Mouse (Mus musculus): Measurements from ENCODE around the gene Dmrta1. TPM values are rescaled to one million over a fixed set of nuclear protein-coding genes. Genes with fewer than 3 reads are reported as not detected.

Dmrta1 gene
- polyA plus RNA-seq, 1 experiment from 2014 or later: 0.18 TPM

GRCm38 (mm10) chr4:89663406-89663805, 15.8 kb upstream of the Dmrta1 start:
- Histone ChIP-seq H3K9ac (ENCODE audit: low read depth, low read length) (no peak overlapping the region), H3K4me3 (ENCODE audit: low read length) (no peak overlapping the region), H3K4me2 (replicated peaks; ENCODE audit: low read depth, low read length) (no peak overlapping the region), H3K9me3 (ENCODE audit: control insufficient read depth, low read length) (no peaks in the 10 kb centered on the region), H3K4me1 (ENCODE audit: control insufficient read depth, insufficient read depth, low read length) (no peaks in the 10 kb centered on the region), H3K27ac (ENCODE audit: low read depth, low read length) (no peak overlapping the region), H3K27me3 (ENCODE audit: control insufficient read depth, insufficient read depth, low read length) (no peaks in the 10 kb centered on the region), H3K36me3 (ENCODE audit: control insufficient read depth, insufficient read depth, low read length) (no peaks in the 10 kb centered on the region)
- no peak for ATAC-seq (ENCODE audit: low FRiP score, low TSS enrichment)
- whole genome bisulfite sequencing: 80% methylated on average over 2 of the region's 2 CpGs

GRCm38 (mm10) chr4:89674711-89675110, 4.5 kb upstream of the Dmrta1 start:
- 85% methylated on average over 3 of the region's 3 CpGs for WGBS
- H3K4me2 ChIP-seq (replicated peaks; ENCODE audit: low read depth, low read length): no peak overlapping the region
- H3K4me1 ChIP-seq (ENCODE audit: control insufficient read depth, insufficient read depth, low read length): no peaks in the 10 kb centered on the region
- H3K4me3 ChIP-seq (ENCODE audit: low read length): no peak overlapping the region
- no peaks in the 10 kb centered on the region for H3K9me3 ChIP-seq (ENCODE audit: control insufficient read depth, low read length)
- H3K27me3 ChIP-seq (ENCODE audit: control insufficient read depth, insufficient read depth, low read length): no peaks in the 10 kb centered on the region
- no peaks in the 10 kb centered on the region for H3K36me3 ChIP-seq (ENCODE audit: control insufficient read depth, insufficient read depth, low read length)
- no peak for ATAC-seq (ENCODE audit: low FRiP score, low TSS enrichment)
- H3K9ac ChIP-seq (ENCODE audit: low read depth, low read length): no peak overlapping the region
- H3K27ac ChIP-seq (ENCODE audit: low read depth, low read length): no peak overlapping the region

DNA sequence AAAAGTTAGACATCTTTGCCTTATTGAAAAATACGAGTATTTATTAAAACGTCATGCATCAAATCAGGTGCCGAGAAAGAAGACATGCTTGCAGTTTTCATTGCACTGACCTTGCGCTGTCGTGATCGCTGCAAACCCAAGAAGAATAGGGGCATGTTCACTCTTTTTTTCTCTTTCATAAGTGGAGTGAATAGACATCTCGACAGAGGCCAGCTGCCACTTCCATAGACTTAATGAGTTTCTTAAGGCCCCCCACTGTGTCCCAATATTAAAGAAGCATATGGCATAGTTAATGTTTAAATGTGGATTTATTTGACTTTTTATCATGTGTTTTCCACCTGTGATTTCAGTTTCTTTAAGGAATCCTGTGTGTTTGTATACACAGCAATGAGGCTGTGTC, 1.3 kb upstream of the Dmrta1 start:
- no peak for ATAC-seq (ENCODE audit: low FRiP score, low TSS enrichment)
- WGBS: 74% methylated on average over 7 of the region's 7 CpGs
- no peaks in the 10 kb centered on the region for H3K27me3 ChIP-seq (ENCODE audit: control insufficient read depth, insufficient read depth, low read length)

DNA sequence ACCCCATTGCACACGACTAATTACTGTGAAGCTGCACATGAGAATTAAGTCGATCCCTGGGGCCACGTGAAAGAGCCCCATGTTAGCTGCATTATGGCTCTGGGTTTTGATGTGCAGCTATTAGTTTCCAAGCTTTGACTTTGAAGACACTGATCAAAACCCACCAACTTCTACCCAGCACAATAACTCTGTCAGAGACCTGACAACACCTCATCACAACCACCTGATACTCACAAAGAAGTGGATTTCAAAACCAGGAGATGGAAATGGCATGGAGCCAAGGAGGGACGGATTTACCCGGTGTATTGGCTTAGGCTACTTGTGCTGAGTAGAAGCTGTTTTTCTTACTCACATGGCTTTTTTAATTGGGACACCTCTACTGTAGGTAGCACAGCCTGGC, 523 bp upstream of the Dmrta1 start:
- no peak overlapping the region for H3K4me2 ChIP-seq (replicated peaks; ENCODE audit: low read depth, low read length)
- H3K4me1 ChIP-seq (ENCODE audit: control insufficient read depth, insufficient read depth, low read length): no peaks in the 10 kb centered on the region
- no peaks in the 10 kb centered on the region for H3K9me3 ChIP-seq (ENCODE audit: control insufficient read depth, low read length)
- no peak overlapping the region for H3K4me3 ChIP-seq (ENCODE audit: low read length)
- H3K9ac ChIP-seq (ENCODE audit: low read depth, low read length): no peak overlapping the region
- 67% methylated on average over 5 of the region's 5 CpGs for WGBS
- no peak for ATAC-seq (ENCODE audit: low FRiP score, low TSS enrichment)
- H3K27ac ChIP-seq (ENCODE audit: low read depth, low read length): no peak overlapping the region
- H3K27me3 ChIP-seq (ENCODE audit: control insufficient read depth, insufficient read depth, low read length): no peaks in the 10 kb centered on the region
- H3K36me3 ChIP-seq (ENCODE audit: control insufficient read depth, insufficient read depth, low read length): no peaks in the 10 kb centered on the region

More for the DNA sequence above, 1.3 kb upstream of the Dmrta1 start:
- H3K4me3 ChIP-seq (ENCODE audit: low read length): no peak overlapping the region
- H3K9me3 ChIP-seq (ENCODE audit: control insufficient read depth, low read length): no peaks in the 10 kb centered on the region
- H3K27ac ChIP-seq (ENCODE audit: low read depth, low read length): no peak overlapping the region
- no peak overlapping the region for H3K4me2 ChIP-seq (replicated peaks; ENCODE audit: low read depth, low read length)
- no peak overlapping the region for H3K9ac ChIP-seq (ENCODE audit: low read depth, low read length)
- no peaks in the 10 kb centered on the region for H3K4me1 ChIP-seq (ENCODE audit: control insufficient read depth, insufficient read depth, low read length)
- no peaks in the 10 kb centered on the region for H3K36me3 ChIP-seq (ENCODE audit: control insufficient read depth, insufficient read depth, low read length)

GRCm38 (mm10) chr4:89687961-89688803, 8.9 kb downstream of the Dmrta1 start:
- under 1% methylated on average over 78 of the region's 78 CpGs for WGBS
- Histone ChIP-seq H3K36me3 (ENCODE audit: control insufficient read depth, insufficient read depth, low read length) (no peaks in the 10 kb centered on the region), H3K9me3 (ENCODE audit: control insufficient read depth, low read length) (no peaks in the 10 kb centered on the region), H3K9ac (ENCODE audit: low read depth, low read length) (0 out of 2 replicates have a peak overlapping the region, but pooled peaks have one; percentile 28), H3K4me1 (ENCODE audit: control insufficient read depth, insufficient read depth, low read length) (no peaks in the 10 kb centered on the region), H3K4me2 (replicated peaks; ENCODE audit: low read depth, low read length) (peak overlapping the region; percentile 84), H3K27me3 (ENCODE audit: control insufficient read depth, insufficient read depth, low read length) (peaks cover 39% of the 10 kb centered on the region), H3K27ac (ENCODE audit: low read depth, low read length) (no peak overlapping the region), H3K4me3 (ENCODE audit: low read length) (peak overlapping the region; percentile 52)
- peak; percentile 94 for ATAC-seq (ENCODE audit: low FRiP score, low TSS enrichment)

DNA sequence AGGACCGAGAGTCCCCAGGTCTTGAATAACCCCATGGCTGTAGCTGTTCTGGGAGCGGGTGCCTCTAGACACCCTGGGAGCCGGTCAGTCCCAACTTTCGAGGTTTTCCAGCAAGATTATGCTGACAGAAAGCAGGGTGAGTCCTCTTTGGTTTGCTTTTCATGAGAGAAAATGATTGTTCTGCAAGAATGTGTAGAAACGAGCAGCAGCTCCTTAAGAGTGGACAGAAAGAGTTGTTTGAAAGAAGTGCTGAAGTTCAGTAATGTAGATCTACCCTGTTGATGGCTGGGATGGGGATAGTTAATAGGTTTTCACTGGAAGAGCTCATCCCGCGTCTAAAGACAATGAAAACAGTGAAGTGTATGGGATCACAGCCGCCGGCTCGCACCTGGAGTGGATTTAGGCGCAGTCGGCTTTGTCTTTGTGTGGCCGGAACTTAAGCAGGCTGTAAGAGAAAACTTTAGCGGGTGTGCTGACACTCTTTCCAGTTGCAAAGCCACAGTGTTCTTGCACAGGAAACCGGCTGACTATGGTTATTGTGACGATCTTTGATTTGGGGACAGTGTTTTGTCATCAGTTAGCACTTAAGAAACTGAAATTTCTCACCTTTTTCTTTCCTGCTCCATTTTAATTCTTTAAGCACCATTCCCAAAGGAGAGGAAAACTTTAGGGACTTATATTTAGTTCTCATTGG, 9.7 kb downstream of the Dmrta1 start:
- Histone ChIP-seq H3K4me3 (ENCODE audit: low read length) (peak overlapping the region; percentile 52), H3K27ac (ENCODE audit: low read depth, low read length) (no peak overlapping the region), H3K27me3 (ENCODE audit: control insufficient read depth, insufficient read depth, low read length) (peaks cover 39% of the 10 kb centered on the region), H3K36me3 (ENCODE audit: control insufficient read depth, insufficient read depth, low read length) (no peaks in the 10 kb centered on the region), H3K9ac (ENCODE audit: low read depth, low read length) (0 out of 2 replicates have a peak overlapping the region, but pooled peaks have one; percentile 28), H3K4me2 (replicated peaks; ENCODE audit: low read depth, low read length) (peak overlapping the region; percentile 84), H3K9me3 (ENCODE audit: control insufficient read depth, low read length) (no peaks in the 10 kb centered on the region), H3K4me1 (ENCODE audit: control insufficient read depth, insufficient read depth, low read length) (no peaks in the 10 kb centered on the region)
- 2% methylated on average over 16 of the region's 16 CpGs for WGBS
- ATAC-seq (ENCODE audit: low FRiP score, low TSS enrichment): no peak

DNA sequence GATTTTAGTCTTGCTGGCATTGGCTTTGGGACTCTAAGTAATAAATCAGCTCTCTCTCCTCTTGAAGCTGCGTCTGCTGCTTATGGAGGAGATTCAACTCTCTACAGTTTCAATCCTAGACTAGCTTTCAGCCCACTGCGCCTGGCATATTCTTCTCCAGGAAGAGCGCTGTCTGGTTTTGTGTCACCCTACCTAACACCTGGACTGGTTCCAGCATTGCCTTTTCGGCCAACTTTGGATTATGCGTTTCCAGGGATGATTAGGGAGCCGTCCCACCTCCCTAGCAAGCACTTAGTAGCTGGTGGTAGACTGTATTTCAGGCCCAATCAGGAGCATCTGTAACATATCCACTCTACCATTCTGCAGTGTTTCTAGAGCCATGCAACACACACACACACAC, 12.7 kb downstream of the Dmrta1 start:
- H3K27ac ChIP-seq (ENCODE audit: low read depth, low read length): no peak overlapping the region
- WGBS: 82% methylated on average over 6 of the region's 6 CpGs
- no peaks in the 10 kb centered on the region for H3K9me3 ChIP-seq (ENCODE audit: control insufficient read depth, low read length)
- H3K36me3 ChIP-seq (ENCODE audit: control insufficient read depth, insufficient read depth, low read length): no peaks in the 10 kb centered on the region
- H3K27me3 ChIP-seq (ENCODE audit: control insufficient read depth, insufficient read depth, low read length): peaks cover 38% of the 10 kb centered on the region
- ATAC-seq (ENCODE audit: low FRiP score, low TSS enrichment): no peak
- H3K4me3 ChIP-seq (ENCODE audit: low read length): no peak overlapping the region
- no peak overlapping the region for H3K9ac ChIP-seq (ENCODE audit: low read depth, low read length)
- no peak overlapping the region for H3K4me2 ChIP-seq (replicated peaks; ENCODE audit: low read depth, low read length)
- H3K4me1 ChIP-seq (ENCODE audit: control insufficient read depth, insufficient read depth, low read length): no peaks in the 10 kb centered on the region

GRCm38 (mm10) chr4:89692780-89693179, 13.5 kb downstream of the Dmrta1 start:
- Histone ChIP-seq H3K4me2 (replicated peaks; ENCODE audit: low read depth, low read length) (no peak overlapping the region), H3K9me3 (ENCODE audit: control insufficient read depth, low read length) (no peaks in the 10 kb centered on the region), H3K4me3 (ENCODE audit: low read length) (no peak overlapping the region), H3K9ac (ENCODE audit: low read depth, low read length) (no peak overlapping the region), H3K4me1 (ENCODE audit: control insufficient read depth, insufficient read depth, low read length) (no peaks in the 10 kb centered on the region), H3K27ac (ENCODE audit: low read depth, low read length) (no peak overlapping the region), H3K36me3 (ENCODE audit: control insufficient read depth, insufficient read depth, low read length) (no peaks in the 10 kb centered on the region), H3K27me3 (ENCODE audit: control insufficient read depth, insufficient read depth, low read length) (peaks cover 31% of the 10 kb centered on the region)
- ATAC-seq (ENCODE audit: low FRiP score, low TSS enrichment): no peak
- 33% methylated on average over 1 of the region's 1 CpGs for WGBS

DNA sequence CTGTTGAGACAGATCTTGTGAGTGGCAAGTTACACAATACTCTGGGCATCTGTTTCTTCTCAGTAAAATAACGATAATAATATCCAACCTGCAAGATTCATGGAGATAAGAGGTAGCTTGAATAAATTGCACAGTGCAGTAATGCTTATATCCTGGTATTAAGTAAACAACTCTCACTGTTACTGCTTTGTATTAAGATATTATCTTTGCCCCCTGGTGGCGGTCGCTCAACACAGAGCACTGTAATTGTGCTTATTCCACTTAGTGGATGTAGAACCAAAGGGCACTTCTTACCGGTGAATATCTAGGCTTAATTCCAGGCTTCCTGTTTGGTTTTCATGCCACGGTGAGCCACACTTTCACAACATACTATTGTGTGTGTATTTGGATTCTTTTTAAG, 16.4 kb downstream of the Dmrta1 start:
- Histone ChIP-seq H3K27me3 (ENCODE audit: control insufficient read depth, insufficient read depth, low read length) (peaks cover 9% of the 10 kb centered on the region), H3K27ac (ENCODE audit: low read depth, low read length) (no peak overlapping the region), H3K4me1 (ENCODE audit: control insufficient read depth, insufficient read depth, low read length) (no peaks in the 10 kb centered on the region), H3K4me3 (ENCODE audit: low read length) (no peak overlapping the region), H3K4me2 (replicated peaks; ENCODE audit: low read depth, low read length) (no peak overlapping the region), H3K9ac (ENCODE audit: low read depth, low read length) (no peak overlapping the region), H3K36me3 (ENCODE audit: control insufficient read depth, insufficient read depth, low read length) (no peaks in the 10 kb centered on the region), H3K9me3 (ENCODE audit: control insufficient read depth, low read length) (no peaks in the 10 kb centered on the region)
- 64% methylated on average over 5 of the region's 5 CpGs for WGBS
- ATAC-seq (ENCODE audit: low FRiP score, low TSS enrichment): no peak
